Mouse (Mus musculus) left cerebral cortex, postnatal 14 days (tissue): ENCODE measurements around the gene Prss33. TPM values are rescaled to one million over a fixed set of nuclear protein-coding genes. Genes with fewer than 3 reads are reported as not detected.

Experiments used
- DNase-seq, 2 experiments: peaks; one replicate each; pipeline ENCODE4 v3.0.0; 2021 to 2022; ENCODE audit warnings: low spot score in 2 of 2, mixed read lengths in 1 of 2
- intact Hi-C: fragments of 180-260 bp; cut with DNase I; formaldehyde crosslinking; loops from one replicate; pipeline ENCODE4 v1.15.1; 2025
- total RNA-seq, 2 experiments: library from RNA; stranded (reverse); gene quantifications; 2 replicates each; pipeline ENCODE4 v1.2.3; 2021

Prss33 gene
- total RNA-seq, 2 experiments from 2014 or later: not detected

DNA sequence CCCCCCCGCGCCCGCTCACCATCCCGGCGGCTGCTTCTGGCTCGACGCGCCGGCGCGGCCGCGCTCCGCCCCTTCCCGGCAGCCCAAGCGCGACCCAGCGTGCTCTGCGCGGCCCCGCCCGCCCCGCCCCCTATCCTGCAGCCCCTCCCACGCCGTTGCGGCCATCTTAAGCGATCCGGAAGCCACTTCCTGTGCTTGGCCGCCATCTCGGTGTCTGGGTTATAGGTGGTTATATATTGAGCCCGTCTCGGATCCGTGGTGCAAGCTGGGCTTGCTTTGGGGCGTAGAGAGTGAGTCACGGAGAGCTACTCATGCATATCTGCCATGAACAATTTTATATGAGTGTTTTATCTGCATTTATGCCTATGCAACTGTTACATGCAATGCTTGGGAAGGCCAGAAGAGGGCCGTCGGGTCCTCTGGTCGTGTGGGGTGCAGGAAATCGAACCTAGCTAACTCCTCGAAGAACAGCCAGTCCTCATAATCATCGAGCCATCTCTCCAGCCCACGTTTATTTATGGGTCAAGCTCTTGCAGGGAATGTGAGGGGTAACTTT is 6.7 kb downstream of the Prss33 start, which contains the start of gene Elob:
Elob (minus strand) TSS at position 73 of the 556 bp plus-strand sequence.
- intact Hi-C loops: no loop called here
- peak; percentile 87 to 93 for DNase-seq

- intact Hi-C loops: no loop called here
- DNase-seq: peak; percentile 47 to 54
These were observed 7.4 kb downstream of the Prss33 start for GRCm38 (mm10) chr17:23828271-23829001.

- no peak for DNase-seq
- intact Hi-C loops: no loop called here
These were observed 10.3 kb downstream of the Prss33 start for GRCm38 (mm10) chr17:23825591-23825990.

DNA sequence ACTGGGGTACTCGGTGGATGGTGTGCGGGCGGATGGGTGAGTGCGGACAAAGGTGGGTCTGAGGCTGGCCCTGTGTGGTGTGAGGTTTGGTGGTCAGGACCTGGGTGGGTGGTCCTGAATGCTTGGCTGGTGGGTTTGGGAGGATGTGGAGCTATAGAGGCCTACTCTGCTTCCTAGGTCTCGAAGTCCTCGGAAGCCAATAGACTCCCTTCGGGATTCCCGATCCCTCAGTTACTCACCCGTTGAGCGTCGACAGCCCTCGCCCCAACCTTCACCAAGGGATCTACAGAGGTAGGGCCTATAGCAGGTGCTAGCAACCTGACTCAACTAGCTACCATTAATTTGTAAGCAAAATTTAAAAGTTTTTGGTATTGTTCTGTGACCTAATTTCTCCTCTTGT is 12.2 kb downstream of the Prss33 start:
- intact Hi-C loops: no loop called here
- DNase-seq: no peak

DNA sequence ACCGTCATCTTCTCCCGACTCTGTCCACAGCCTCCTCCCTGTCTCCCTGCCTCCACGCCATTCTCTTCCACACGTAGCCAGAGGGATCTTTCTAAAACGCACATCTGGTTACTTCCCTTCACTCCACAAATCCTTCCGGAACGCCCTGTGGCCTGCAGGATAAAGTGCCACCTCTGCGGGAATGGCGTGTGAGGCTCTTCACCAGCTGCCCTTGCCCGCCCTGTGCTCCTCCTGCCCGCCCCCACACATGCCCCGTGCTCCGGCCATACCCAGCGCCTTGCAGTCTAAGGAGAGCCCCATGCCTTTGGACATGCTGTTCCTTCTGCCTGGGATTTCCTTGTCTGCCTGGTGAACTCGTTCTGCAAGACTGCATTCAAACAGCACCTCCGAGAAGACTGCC is 12.8 kb downstream of the Prss33 start:
- intact Hi-C loops: no loop called here
- no peak for DNase-seq

DNA sequence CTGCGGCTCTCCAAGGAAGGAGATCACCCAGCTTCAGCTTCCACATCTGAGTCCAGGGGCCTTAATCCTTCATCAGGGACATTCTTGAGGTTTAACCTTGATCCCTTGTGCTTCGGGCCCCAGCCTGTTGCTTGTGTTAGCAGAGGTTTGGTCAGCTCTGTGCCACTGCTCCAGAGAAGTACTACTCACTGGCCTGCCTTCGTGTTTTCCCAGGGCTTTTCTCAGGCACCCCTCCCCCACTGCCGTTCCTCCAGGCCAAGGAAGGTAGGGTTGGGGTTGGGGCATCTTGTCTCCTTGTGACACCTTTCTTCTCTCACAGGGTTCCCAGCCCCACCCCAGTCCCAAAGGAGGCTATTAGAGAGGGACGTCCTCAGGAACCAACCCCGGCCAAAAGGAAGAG is 13.8 kb downstream of the Prss33 start:
- intact Hi-C loops: no loop called here
- no peak for DNase-seq

GRCm38 (mm10) chr17:23820731-23821130 is 15.1 kb downstream of the Prss33 start:
- intact Hi-C loops: no loop called here
- DNase-seq: no peak

- intact Hi-C loops: loop anchor here (5.0 kb wide), 1 partner anchor 57 kb away; no protein-coding TSS in a partner anchor
- DNase-seq: no peak
These were observed 16.6 kb downstream of the Prss33 start for GRCm38 (mm10) chr17:23819235-23819634.

- intact Hi-C loops: loop anchor here (5.0 kb wide), 1 partner anchor 56 kb away; no protein-coding TSS in a partner anchor
- no peak for DNase-seq
These were observed 17.3 kb downstream of the Prss33 start for GRCm38 (mm10) chr17:23818579-23818978.

- no peak for DNase-seq
- intact Hi-C loops: loop anchor here (5.0 kb wide), 1 partner anchor 53 kb away; no protein-coding TSS in a partner anchor
These were observed 20.2 kb downstream of the Prss33 start for GRCm38 (mm10) chr17:23815641-23816040.

DNA sequence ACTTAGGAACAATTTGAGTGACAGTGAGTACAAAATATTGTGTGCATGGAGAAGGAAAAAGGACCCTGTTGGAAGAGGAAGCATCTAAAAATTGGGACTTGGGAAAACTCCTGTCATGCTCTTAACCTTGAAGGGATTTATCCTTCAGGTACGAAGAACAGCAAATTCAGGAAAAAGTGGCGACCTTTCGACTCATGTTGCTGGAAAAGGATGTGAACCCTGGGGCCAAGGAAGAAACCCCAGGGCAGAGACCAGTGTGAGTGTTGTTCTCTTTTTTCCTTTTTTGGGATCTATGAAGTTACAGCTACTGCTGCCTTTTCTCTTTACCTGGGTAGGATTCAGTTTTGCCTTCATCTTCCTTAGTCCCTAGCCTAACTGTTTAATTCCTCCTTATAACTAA is 27.9 kb downstream of the Prss33 start:
- intact Hi-C loops: no loop called here
- no peak for DNase-seq

- no peak for DNase-seq
- intact Hi-C loops: no loop called here
These were observed 29.0 kb downstream of the Prss33 start for GRCm38 (mm10) chr17:23806867-23807266.

GRCm38 (mm10) chr17:23804426-23805085 is 31.3 kb downstream of the Prss33 start:
- DNase-seq: no peak
- intact Hi-C loops: no loop called here

- intact Hi-C loops: loop anchor here (2.0 kb wide), 1 partner anchor 33 kb away; the partner anchor contains the start of gene Flywch1
- peak; percentile 69 to 80 for DNase-seq
These were observed 32.4 kb downstream of the Prss33 start for GRCm38 (mm10) chr17:23803366-23804041.

GRCm38 (mm10) chr17:23802746-23803365 is 33.0 kb downstream of the Prss33 start:
- DNase-seq: peak; percentile 99
- intact Hi-C loops: loop anchor here (2.0 kb wide), 1 partner anchor 32 kb away; the partner anchor contains the start of gene Flywch1

GRCm38 (mm10) chr17:23801627-23802026 is 34.2 kb downstream of the Prss33 start:
- intact Hi-C loops: loop anchor here (2.0 kb wide), 1 partner anchor 31 kb away; the partner anchor contains the start of gene Flywch1
- no peak for DNase-seq

GRCm38 (mm10) chr17:23797316-23797715 is 38.5 kb downstream of the Prss33 start:
- intact Hi-C loops: no loop called here
- DNase-seq: no peak

GRCm38 (mm10) chr17:23795323-23795722 is 40.5 kb downstream of the Prss33 start:
- DNase-seq: no peak
- intact Hi-C loops: no loop called here

GRCm38 (mm10) chr17:23791079-23791357 is 44.8 kb downstream of the Prss33 start:
- no peak for DNase-seq
- intact Hi-C loops: no loop called here
